Mouse (Mus musculus): Measurements from ENCODE around the gene Uvrag. TPM values are rescaled to one million over a fixed set of nuclear protein-coding genes. Genes with fewer than 3 reads are reported as not detected.

The Uvrag gene
- polyA plus RNA-seq, 1 experiment from 2014 or later: 12.2 TPM

DNA sequence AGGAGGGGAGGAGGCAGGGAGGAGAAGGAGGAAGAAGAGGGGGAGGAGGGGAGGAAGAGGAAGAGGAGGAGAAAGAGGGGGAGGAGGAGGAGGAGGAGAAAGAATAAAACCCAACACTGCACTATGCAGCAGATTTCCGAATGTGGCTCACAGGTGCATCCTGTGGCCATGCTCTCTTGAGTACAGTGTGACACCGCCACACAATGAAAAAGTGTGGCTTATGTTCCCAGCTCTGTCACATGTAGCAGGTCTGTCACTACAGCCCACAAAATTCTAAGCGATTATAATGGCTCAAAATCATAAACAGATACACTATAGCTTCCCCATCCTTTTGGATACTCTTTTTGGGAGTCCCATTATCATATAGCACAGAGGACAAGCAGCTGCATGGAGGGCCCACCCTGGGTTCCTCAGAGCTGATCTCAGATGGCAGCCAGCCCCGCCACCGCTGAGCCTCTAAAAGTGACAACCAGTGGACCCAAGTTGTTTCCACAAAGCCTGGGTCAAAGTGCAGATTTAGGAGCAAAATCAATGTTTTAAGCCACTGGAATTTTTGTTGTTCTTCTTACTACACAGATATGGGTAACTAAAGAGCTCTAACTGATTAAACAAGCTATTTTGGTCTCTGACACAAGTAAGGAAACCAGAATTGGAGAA is 19.9 kb downstream of the Uvrag start:
- Histone ChIP-seq H3K4me3 (ENCODE audit: low read depth, low read length) (no peak overlapping the region), H3K27me3 (replicated peaks; ENCODE audit: control insufficient read depth, insufficient read depth, low read length) (no peaks in the 10 kb centered on the region), H3K9ac (ENCODE audit: low read length) (no peak overlapping the region), H3K36me3 (ENCODE audit: control insufficient read depth, insufficient read depth, low read length) (no peaks in the 10 kb centered on the region), H3K27ac (ENCODE audit: low read depth, low read length) (no peak overlapping the region), H3K4me2 (ENCODE audit: low read length) (no peak overlapping the region), H3K4me1 (ENCODE audit: control insufficient read depth, insufficient read depth, low read length) (no peaks in the 10 kb centered on the region), H3K9me3 (replicated peaks; ENCODE audit: control insufficient read depth, low read length) (no peaks in the 10 kb centered on the region; the same call in 1 of the 2 replicates)
- ATAC-seq (no peak), DNase-seq (ENCODE audit: low spot score) (no peak)
- WGBS: 91% methylated on average over 5 of the region's 5 CpGs

DNA sequence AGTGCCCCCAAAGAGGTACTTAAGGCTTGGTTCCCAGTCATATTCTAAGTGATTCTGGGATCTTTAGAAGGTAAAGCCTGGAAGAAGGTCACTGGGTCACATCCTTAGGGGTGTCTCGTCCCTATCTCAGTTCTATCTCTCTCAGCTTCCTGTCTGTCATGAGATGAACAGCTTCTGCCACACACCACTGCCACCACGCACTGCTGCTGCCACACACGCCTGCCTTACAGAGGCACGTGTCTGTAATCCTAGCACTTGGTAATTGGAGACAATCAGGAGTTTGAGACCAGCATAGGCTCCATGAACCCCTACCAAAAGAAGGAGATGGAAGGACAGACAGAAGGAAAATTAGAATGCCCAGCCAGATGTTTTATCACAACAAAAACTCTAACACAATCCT is 20.9 kb downstream of the Uvrag start:
- Histone ChIP-seq H3K4me2 (ENCODE audit: low read length) (no peak overlapping the region), H3K27ac (ENCODE audit: low read depth, low read length) (no peak overlapping the region), H3K9ac (ENCODE audit: low read length) (no peak overlapping the region), H3K9me3 (replicated peaks; ENCODE audit: control insufficient read depth, low read length) (no peaks in the 10 kb centered on the region; the same call in 1 of the 2 replicates), H3K4me1 (ENCODE audit: control insufficient read depth, insufficient read depth, low read length) (no peaks in the 10 kb centered on the region), H3K27me3 (replicated peaks; ENCODE audit: control insufficient read depth, insufficient read depth, low read length) (no peaks in the 10 kb centered on the region), H3K36me3 (ENCODE audit: control insufficient read depth, insufficient read depth, low read length) (no peaks in the 10 kb centered on the region), H3K4me3 (ENCODE audit: low read depth, low read length) (no peak overlapping the region)
- DNase-seq (ENCODE audit: low spot score): no peak
- ATAC-seq: no peak
- WGBS: 79% methylated on average over 4 of the region's 4 CpGs

DNA sequence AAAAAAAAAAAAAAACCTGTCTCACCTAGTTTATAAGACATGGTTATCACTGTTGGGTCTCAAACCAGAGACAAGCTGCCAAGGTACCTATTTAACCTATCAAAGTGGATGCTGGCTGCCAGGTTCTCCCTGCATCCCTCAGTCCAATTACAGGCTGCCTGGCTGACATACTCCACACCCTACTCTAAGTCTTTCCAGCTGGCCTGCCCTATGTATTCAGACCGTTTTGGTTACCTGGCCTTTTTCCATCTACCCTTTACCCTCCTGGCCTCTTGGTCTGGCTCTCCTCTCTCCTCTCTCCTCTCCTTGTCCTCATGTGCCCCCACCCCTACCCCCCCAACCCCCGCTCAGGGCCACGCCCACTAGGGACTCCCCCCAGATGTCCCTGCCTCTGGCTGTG is 24.2 kb downstream of the Uvrag start:
- Histone ChIP-seq H3K9ac (ENCODE audit: low read length) (no peak overlapping the region), H3K9me3 (replicated peaks; ENCODE audit: control insufficient read depth, low read length) (no peaks in the 10 kb centered on the region), H3K4me2 (ENCODE audit: low read length) (no peak overlapping the region), H3K4me1 (ENCODE audit: control insufficient read depth, insufficient read depth, low read length) (no peaks in the 10 kb centered on the region), H3K36me3 (ENCODE audit: control insufficient read depth, insufficient read depth, low read length) (no peaks in the 10 kb centered on the region), H3K4me3 (ENCODE audit: low read depth, low read length) (no peak overlapping the region), H3K27ac (ENCODE audit: low read depth, low read length) (no peak overlapping the region), H3K27me3 (replicated peaks; ENCODE audit: control insufficient read depth, insufficient read depth, low read length) (no peaks in the 10 kb centered on the region)
- 82% methylated on average over 3 of the region's 3 CpGs for WGBS
- ATAC-seq (no peak), DNase-seq (ENCODE audit: low spot score) (no peak)

DNA sequence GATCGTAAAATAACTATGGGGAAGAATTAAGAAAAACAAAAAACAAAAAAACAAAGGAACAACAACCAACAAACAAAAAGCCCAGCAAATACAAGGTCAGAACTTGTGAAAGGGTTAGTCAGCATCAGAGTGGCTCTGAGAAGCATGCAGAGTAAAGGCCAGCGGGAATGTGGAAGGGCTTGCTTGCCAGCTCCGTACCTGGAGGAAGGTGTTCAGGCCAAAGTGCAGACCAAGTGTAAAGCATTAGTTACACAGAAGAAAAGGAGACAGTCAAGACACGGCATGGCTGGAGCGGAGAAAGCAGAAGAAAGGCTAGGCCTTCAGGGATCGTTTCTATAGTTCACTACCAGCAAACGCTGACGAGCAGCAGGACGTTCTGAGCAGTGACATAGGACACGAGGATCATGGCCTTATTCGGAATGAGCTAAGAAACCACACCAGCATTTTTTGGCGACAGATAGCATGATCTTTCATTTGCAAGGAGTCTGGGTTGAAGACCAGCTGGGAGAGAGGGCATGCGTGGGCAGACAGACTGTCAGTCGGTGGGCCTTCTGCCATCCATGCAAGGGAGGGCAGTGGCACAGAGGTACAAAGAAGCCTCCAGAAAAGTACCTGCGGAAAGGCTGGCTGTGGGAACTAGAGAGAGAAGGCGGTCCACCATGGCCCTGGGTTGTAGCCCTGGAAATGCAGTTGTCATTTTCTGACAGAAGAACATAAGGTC is 26.8 kb downstream of the Uvrag start:
- no peak overlapping the region for H3K4me3 ChIP-seq (ENCODE audit: low read depth, low read length)
- H3K9me3 ChIP-seq (replicated peaks; ENCODE audit: control insufficient read depth, low read length): no peaks in the 10 kb centered on the region
- no peak for ATAC-seq
- H3K36me3 ChIP-seq (ENCODE audit: control insufficient read depth, insufficient read depth, low read length): no peaks in the 10 kb centered on the region
- no peaks in the 10 kb centered on the region for H3K27me3 ChIP-seq (replicated peaks; ENCODE audit: control insufficient read depth, insufficient read depth, low read length)
- WGBS: 90% methylated on average over 16 of the region's 16 CpGs
- no peak overlapping the region for H3K27ac ChIP-seq (ENCODE audit: low read depth, low read length)
- H3K4me2 ChIP-seq (ENCODE audit: low read length): no peak overlapping the region
- H3K4me1 ChIP-seq (ENCODE audit: control insufficient read depth, insufficient read depth, low read length): no peaks in the 10 kb centered on the region
- no peak overlapping the region for H3K9ac ChIP-seq (ENCODE audit: low read length)
- no peak for DNase-seq (ENCODE audit: low spot score)

DNA sequence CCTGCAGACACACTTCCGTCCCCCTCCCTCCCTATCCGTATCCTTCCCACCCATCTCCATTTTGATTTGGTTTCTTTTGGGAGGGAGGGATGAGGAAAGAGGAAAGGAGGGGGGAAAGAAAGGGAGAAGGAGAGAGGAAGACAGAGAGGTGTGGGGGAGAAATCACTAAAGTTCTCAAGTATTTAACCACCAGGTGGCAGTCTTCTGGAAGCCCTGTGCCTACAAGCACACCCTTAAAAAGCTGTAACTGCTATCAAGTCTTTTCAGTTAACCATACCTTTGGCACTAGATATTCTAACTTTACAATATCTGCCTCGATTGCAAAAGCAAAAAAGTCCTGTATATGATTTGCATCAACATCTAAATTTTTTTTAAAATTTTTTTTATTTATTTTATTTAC is 33.4 kb downstream of the Uvrag start:
- Histone ChIP-seq H3K4me2 (ENCODE audit: low read length) (no peak overlapping the region), H3K4me1 (ENCODE audit: control insufficient read depth, insufficient read depth, low read length) (no peaks in the 10 kb centered on the region), H3K9me3 (replicated peaks; ENCODE audit: control insufficient read depth, low read length) (no peaks in the 10 kb centered on the region), H3K9ac (ENCODE audit: low read length) (no peak overlapping the region), H3K27me3 (replicated peaks; ENCODE audit: control insufficient read depth, insufficient read depth, low read length) (no peaks in the 10 kb centered on the region), H3K27ac (ENCODE audit: low read depth, low read length) (no peak overlapping the region), H3K4me3 (ENCODE audit: low read depth, low read length) (no peak overlapping the region), H3K36me3 (ENCODE audit: control insufficient read depth, insufficient read depth, low read length) (no peaks in the 10 kb centered on the region)
- WGBS: 52% methylated on average over 3 of the region's 3 CpGs
- peak; percentile 84 for DNase-seq (ENCODE audit: low spot score)
- ATAC-seq: no peak

DNA sequence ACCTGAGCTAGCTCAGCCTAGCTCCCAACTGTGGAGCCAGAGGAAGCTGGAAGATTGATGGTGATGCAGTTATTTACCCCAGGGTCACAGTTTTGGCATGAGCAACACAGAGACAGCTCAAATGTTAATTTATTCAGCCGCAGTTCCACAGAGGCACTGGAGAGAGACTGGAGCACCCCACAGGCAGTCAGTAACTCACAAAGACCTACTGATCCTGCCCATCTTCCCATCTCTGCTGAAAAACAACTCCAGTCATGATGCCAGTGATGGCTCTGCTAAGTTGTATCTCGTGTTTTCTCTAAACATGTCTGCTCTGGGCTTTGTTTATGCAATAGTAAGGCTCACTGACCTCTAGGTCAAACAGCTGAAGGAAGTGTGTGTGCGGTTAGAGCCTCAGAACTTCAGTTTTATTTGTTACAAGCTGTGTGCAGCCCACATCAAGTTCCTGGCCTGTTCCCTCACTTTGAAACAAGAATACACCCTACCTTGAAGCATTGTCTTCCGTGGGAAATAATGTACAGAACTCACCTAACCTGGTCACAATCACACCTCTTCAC is 34.1 kb downstream of the Uvrag start:
- DNase-seq (ENCODE audit: low spot score): no peak
- no peak overlapping the region for H3K9ac ChIP-seq (ENCODE audit: low read length)
- no peak overlapping the region for H3K27ac ChIP-seq (ENCODE audit: low read depth, low read length)

DNA sequence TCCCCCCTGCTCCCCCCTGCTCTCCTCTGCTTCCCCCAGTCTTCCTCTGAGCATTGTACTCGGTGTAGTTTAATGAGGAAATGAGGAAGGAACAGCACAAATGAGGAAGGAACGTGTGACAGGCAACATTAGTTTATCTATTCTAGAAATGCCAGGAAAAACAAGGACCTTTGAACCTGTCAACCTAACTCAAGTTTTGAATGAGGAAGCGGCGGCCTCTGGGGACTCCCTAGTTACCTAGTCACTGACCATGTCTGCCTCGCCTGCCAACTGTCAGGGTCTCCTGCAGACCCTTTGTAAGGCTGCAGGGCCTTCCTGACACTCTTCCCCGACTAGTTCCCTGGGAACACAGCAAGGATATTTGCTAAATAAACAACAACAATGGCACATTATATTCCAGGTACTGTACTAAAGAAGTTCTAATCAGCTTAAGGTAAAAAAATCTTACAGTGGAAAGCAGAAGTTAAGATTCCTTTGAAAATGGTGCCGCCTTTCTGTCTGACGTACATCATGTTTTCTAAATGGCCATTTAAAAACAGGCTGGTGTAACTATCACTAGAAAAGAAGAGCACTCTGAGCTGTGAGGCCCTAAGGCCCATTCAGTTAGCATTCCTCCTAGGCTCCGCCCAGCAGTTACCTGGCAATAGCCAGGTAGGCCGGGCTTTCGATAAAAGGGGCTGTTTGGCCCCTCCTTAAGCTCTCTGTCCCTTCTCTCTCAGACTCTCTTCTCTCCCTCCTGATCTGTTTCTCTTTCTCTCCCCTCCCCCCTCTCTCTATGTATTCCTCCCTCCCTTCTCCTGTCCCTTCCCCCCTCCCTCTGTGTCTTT is 39.0 kb downstream of the Uvrag start:
- H3K4me1 ChIP-seq (ENCODE audit: control insufficient read depth, insufficient read depth, low read length): peaks cover 4% of the 10 kb centered on the region; the same call in 1 of the 2 replicates
- H3K27ac ChIP-seq (ENCODE audit: low read depth, low read length): no peak overlapping the region
- DNase-seq (ENCODE audit: low spot score) (no peak), ATAC-seq (no peak)
- H3K9ac ChIP-seq (ENCODE audit: low read length): no peak overlapping the region
- 23% methylated on average over 11 of the region's 11 CpGs for WGBS
- H3K36me3 ChIP-seq (ENCODE audit: control insufficient read depth, insufficient read depth, low read length): peaks cover 8% of the 10 kb centered on the region; the same call in 1 of the 2 replicates
- H3K4me3 ChIP-seq (ENCODE audit: low read depth, low read length): no peak overlapping the region
- H3K4me2 ChIP-seq (ENCODE audit: low read length): no peak overlapping the region
- no peaks in the 10 kb centered on the region for H3K27me3 ChIP-seq (replicated peaks; ENCODE audit: control insufficient read depth, insufficient read depth, low read length)
- H3K9me3 ChIP-seq (replicated peaks; ENCODE audit: control insufficient read depth, low read length): no peaks in the 10 kb centered on the region

More for the DNA sequence above, 34.1 kb downstream of the Uvrag start:
- Histone ChIP-seq H3K4me3 (ENCODE audit: low read depth, low read length) (no peak overlapping the region), H3K4me1 (ENCODE audit: control insufficient read depth, insufficient read depth, low read length) (no peaks in the 10 kb centered on the region), H3K36me3 (ENCODE audit: control insufficient read depth, insufficient read depth, low read length) (no peaks in the 10 kb centered on the region), H3K9me3 (replicated peaks; ENCODE audit: control insufficient read depth, low read length) (no peaks in the 10 kb centered on the region), H3K4me2 (ENCODE audit: low read length) (no peak overlapping the region), H3K27me3 (replicated peaks; ENCODE audit: control insufficient read depth, insufficient read depth, low read length) (no peaks in the 10 kb centered on the region)
- 75% methylated on average over 4 of the region's 4 CpGs for WGBS
- no peak for ATAC-seq

DNA sequence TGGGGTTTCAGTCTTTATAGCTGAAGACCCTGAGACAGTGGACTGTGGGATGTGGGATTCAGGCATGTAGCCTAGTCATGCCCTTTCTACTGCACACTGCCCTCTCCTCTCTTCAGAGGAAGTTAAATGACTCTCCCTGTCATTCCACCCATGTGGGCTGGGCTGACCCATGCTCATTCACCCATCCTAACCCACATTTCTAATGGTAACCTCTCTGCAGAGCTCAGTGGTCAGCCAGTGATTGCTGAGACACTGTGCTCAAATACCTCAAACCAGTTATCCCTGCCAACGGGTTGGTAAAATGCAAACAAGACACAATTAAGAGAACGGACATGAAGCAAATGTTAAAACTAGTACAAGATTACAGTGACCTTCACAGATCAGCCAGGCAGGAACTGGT is 39.9 kb downstream of the Uvrag start:
- Histone ChIP-seq H3K4me2 (ENCODE audit: low read length) (no peak overlapping the region), H3K27ac (ENCODE audit: low read depth, low read length) (no peak overlapping the region), H3K9ac (ENCODE audit: low read length) (no peak overlapping the region), H3K36me3 (ENCODE audit: control insufficient read depth, insufficient read depth, low read length) (peaks cover 8% of the 10 kb centered on the region; the same call in 1 of the 2 replicates), H3K4me3 (ENCODE audit: low read depth, low read length) (no peak overlapping the region), H3K9me3 (replicated peaks; ENCODE audit: control insufficient read depth, low read length) (no peaks in the 10 kb centered on the region), H3K27me3 (replicated peaks; ENCODE audit: control insufficient read depth, insufficient read depth, low read length) (no peaks in the 10 kb centered on the region), H3K4me1 (ENCODE audit: control insufficient read depth, insufficient read depth, low read length) (peaks cover 4% of the 10 kb centered on the region; the same call in 1 of the 2 replicates)
- DNase-seq (ENCODE audit: low spot score) (no peak), ATAC-seq (no peak)
- WGBS: 55% methylated on average over 2 of the region's 2 CpGs

Data from forebrain, embryonic 14.5 days (tissue).